Mouse (Mus musculus) mouse trophoblast stem cell (cell line): ENCODE measurements around the gene Trpv4.

Experiments
- in situ Hi-C, 2 experiments: fragments of 300-500 bp; cut with MseI, MboI; formaldehyde crosslinking; loops; 2 replicates in 1 of 2; 3 replicates in 1 of 2; pipeline ENCODE4 v1.15.1; 2025

Gene Trpv4

GRCm38 (mm10) chr5:114625590-114625989, 32.6 kb downstream of the Trpv4 start:
- in situ Hi-C loops = no loop called here

DNA sequence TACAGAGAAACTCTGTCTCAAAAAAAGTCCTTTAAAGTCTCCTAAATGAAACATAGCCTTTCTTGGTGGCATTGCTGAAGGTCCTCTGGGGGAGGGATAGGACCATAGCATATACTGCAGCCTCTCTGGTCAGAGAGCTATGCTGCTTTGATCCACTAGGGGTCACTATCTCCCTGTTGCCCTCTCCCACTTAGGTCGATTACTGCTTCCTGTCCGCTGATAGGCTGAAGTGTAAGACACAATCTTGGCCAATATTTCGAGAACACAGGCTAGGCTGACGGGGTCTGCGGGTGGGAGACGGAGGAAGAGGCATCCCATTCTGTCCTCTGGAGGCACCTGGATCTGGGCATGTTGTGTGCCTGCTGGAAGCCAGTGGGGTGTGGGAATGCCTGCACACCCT, 37.9 kb downstream of the Trpv4 start:
- in situ Hi-C loops = no loop called here

- in situ Hi-C loops = no loop called here
These were observed 39.4 kb downstream of the Trpv4 start for GRCm38 (mm10) chr5:114618851-114619250.

DNA sequence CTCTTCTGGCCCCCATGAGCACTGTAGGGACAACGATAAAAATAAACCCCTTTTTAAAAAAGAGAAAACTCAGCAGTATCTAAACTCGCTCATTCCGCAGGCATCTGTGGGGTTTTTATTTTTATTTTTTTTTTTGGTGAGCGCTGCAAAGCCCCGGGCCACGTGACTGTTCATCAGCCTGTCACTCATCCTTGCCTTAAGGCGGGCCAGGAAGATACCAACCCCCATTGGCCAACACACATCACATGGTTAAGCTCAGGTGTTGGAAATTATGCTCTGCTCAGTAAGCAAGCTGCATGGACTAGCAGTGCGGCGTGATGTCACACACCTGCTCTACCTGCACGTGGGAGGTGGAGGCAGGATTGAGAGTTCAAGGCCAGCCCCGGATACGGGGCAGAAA, 40.4 kb downstream of the Trpv4 start:
- in situ Hi-C loops = no loop called here

GRCm38 (mm10) chr5:114616336-114617061, 41.7 kb downstream of the Trpv4 start:
- in situ Hi-C loops = no loop called here

GRCm38 (mm10) chr5:114614863-114615262, 43.4 kb downstream of the Trpv4 start:
- in situ Hi-C loops = no loop called here

- in situ Hi-C loops = no loop called here
These were observed 46.1 kb downstream of the Trpv4 start for GRCm38 (mm10) chr5:114611968-114612608.

DNA sequence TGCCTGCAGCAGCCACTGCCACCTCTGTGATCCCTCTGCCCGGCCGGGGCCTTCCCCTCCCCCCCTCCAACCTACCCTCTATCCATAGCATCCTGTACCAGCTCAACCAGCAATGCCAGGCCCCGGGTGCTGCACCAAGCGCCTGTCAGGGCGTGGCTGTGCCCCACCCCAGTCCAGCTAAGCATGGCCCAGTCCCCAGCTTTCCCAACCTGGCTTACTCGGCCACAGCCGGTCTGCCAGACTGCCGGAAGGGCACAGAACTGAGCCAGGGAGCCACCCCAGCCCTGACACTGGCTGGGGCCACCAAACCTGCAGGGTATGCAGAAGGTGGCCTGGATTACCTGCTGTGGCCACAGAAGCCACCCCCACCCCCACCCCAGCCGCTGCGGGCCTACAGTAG, 47.0 kb downstream of the Trpv4 start:
- in situ Hi-C loops = no loop called here

DNA sequence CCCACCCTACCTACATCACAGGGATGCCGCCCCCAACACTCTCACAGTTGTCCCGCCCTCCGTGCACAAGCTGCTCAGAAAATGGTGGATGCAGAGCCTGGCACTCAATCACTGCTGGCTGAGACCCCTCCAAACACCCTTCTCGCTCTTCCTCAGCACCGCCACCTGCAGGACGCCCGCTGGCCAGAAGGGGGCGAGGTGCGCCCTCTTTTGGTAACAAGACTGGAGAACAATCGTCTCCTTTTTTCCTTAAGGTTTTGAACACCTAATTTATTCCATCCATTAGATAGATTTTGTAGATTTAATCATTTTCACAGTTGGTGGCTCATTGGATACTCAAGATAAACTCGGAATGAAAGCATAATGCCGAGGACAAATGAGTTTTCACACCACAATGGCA, 49.7 kb downstream of the Trpv4 start:
- in situ Hi-C loops = no loop called here

DNA sequence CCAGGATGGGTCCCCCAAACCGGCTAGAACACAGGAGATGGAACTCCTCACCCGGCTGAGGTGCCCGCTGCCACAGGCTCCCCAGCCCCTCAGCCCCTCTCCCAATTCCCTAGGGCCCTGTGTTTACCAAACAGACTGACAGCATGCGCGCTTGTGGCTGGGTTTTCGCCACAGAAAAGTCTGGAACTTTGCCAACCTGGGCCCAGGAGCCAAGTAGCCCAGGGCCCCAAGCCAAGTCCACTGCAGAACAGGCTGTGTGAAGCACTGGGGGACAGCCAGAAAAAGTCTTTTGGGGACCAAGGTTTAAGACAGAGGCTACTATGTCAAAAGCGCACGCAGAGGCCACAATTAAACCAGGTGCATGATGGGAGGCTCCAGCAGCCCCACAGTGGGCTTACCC, 50.6 kb downstream of the Trpv4 start:
- in situ Hi-C loops = no loop called here

DNA sequence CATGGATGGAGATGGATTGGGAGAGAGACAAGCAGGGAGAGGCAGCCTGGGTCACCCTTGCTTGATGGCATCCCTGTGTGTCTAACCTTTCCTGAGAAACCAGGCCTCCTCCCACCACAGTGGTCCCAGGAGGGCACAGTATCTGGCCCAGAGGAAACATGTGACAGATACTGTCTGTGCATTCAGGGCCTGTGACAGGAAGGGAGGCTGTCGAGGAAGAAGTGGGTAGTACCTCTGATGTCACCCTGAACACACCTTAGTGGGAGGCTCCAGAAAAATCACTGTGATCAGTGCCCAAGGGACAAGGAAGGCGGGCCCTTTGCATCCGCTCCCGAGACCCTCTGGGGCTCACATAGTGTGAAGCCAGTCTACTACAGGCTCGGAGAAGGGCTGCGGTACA, 52.2 kb downstream of the Trpv4 start:
- in situ Hi-C loops = no loop called here

DNA sequence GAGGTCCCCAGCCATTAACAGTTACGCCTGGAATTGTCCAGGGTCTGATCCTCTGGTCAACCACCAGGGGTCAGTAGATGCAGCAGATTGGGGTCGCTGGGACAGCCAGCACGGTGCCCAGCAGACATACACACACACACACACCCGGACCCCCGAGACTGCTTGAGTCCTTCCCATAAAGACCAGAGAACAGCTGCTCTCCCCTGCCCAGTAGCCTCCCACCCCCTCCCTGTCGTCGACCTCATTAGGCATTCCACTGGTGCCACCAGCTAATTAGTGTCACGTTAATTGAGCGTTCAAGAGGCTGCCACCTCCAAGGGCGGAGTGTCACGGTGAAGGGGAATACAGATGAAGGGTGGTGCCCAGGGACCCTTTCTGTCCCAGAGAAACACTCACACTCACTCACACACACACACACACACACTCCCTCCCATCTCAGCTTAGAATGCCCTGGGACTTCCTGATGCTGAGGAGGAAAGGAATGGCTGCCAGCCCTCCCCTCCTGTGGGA, 53.4 kb downstream of the Trpv4 start:
- in situ Hi-C loops = no loop called here

DNA sequence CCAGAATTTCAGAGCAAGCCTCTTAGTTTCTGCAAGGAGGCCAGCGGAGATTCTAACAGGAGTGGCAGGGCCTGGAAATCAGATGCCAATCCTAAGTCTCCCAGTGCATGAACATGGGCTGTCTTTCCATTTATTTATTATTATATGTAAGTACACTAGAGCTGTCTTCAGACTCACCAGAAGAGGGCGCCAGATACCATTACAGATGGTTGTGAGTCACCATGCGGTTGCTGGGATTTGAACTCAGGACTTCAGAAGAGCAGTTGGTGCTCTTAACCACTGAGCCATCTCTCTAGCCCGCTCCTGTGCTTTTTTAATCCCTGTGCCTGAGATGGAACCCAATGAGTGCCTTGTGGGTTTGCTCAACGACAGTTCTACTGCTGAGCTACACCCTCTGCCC, 54.2 kb downstream of the Trpv4 start:
- in situ Hi-C loops = no loop called here

GRCm38 (mm10) chr5:114602012-114602411, 56.2 kb downstream of the Trpv4 start:
- in situ Hi-C loops = no loop called here

GRCm38 (mm10) chr5:114597652-114598051, 60.6 kb downstream of the Trpv4 start:
- in situ Hi-C loops = no loop called here

- in situ Hi-C loops = no loop called here
These were observed 61.0 kb downstream of the Trpv4 start for GRCm38 (mm10) chr5:114597222-114597621.

GRCm38 (mm10) chr5:114596604-114597003, 61.6 kb downstream of the Trpv4 start:
- in situ Hi-C loops = no loop called here

DNA sequence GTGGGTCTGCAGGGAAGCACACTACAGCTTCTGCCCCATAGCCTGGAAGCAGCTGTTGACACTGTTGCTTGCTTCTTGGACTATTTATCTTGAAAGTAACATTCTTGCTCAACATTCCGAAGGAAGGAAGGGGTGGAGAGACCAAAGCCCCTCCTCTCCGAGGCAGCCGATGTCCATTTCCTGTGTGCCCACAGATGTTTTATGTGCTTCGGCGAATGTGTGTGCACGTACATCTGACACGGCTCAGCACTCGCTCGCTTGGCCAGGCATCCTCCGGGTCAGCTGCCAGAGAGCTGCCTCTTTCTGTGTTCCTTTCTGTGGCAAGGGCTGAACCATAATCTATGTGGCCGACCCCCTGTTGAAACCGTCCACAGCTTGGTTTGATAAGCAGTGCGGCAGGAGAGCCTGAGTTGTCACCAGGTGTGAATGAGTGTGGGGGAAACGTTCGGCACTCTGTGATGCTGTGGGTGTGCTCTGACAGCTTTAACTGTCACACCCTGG, 63.4 kb downstream of the Trpv4 start:
- in situ Hi-C loops = no loop called here

GRCm38 (mm10) chr5:114593949-114594348, 64.3 kb downstream of the Trpv4 start:
- in situ Hi-C loops = no loop called here

DNA sequence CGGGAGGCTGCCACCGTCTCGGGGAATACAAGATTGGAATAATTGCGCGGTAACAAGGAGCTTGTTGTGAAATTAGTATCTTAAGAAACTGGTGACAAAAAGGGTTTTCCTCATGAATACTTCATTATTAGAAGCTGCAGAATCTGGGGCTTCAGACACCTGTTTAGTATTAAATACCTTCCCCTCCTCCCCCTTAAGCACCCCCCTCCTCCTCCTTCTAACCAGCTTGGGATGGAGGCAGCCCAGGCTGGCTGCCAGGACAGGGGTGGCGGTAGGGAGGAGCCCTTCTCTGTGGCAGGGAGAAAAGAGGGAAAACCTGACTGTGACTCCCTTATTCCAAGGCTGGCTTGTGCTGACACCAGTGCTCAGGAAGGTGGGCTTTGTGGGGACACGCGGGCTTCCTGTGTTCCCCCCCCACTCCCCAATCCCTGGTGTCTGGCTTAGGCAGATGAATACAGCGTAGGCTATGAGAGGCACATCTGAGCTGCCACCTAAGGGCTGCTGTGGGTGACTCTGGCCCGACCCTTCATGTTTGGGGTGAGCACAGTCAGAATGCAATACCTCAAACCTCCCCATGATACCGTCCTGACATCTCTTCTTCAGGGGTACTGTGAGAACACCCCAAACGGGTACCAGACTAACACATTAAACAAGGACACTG, 64.9 kb downstream of the Trpv4 start:
- in situ Hi-C loops = no loop called here

GRCm38 (mm10) chr5:114592463-114593160, 65.6 kb downstream of the Trpv4 start:
- in situ Hi-C loops = no loop called here

- in situ Hi-C loops = no loop called here
These were observed 67.1 kb downstream of the Trpv4 start for GRCm38 (mm10) chr5:114591151-114591561.
